Mouse (Mus musculus): ENCODE measurements around the gene Il4. TPM values are rescaled to one million over a fixed set of nuclear protein-coding genes. Genes with fewer than 3 reads are reported as not detected.

The Il4 gene
- total RNA-seq, 2 experiments from 2014 or later = not detected

DNA sequence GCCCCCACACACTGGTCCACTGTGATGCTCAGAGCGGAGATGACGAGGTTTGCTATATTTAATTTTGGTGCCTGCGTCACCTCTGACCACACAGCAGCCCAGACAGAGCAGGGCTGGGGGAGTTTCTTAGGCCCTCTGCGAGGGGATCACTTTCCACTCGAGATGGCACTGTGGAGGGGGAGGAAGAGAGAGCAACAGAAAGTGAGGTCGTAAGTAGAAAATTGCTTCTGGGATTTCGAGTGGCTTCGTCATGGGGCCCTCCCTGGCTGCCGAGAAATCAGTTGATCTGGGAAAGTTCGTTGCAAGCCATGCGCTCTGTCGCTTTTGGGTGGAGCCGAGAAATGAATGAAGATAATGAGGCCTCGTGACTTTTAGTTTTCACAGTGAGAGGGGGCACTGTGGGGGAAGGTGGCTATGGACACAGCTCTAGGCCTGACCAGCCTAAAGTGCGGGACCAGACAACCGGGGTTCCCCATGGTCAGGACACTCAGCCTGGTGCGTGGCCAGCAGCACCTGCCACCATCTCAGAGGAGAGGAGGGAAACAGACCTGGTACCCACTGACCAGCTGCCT is 8.4 kb upstream of the Il4 start:
- DNase-seq (ENCODE audit: low spot score in 2 of 2) = no peak

- DNase-seq (ENCODE audit: low spot score in 2 of 2) = no peak
Measured at GRCm38 (mm10) chr11:53624124-53624523, 5.7 kb upstream of the Il4 start.

GRCm38 (mm10) chr11:53623573-53623972 is 5.1 kb upstream of the Il4 start:
- DNase-seq (ENCODE audit: low spot score in 2 of 2) = no peak

DNA sequence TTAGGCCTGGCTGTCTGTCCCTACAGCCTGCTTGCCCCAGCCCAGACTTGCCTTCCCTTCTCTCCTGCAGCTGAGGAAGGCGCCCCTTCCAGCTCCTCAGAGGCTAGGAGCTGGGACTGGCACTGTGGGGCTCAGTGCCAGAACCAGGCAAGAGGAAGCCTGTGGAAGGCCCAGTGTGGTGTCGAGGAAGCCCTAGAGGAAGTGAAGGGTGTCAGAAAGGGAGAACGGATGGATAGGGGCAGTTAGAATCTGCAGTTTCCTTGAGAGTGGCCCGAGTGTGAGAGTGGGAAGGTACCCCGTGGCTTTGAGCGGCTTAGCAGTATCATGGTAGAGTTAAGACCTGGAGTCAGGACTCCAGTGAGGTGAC is 4.0 kb upstream of the Il4 start:
- DNase-seq (ENCODE audit: low spot score in 2 of 2) = no peak

GRCm38 (mm10) chr11:53621582-53622439 is 3.3 kb upstream of the Il4 start:
- no peak for DNase-seq (ENCODE audit: low spot score in 2 of 2)

GRCm38 (mm10) chr11:53620094-53620493 is 1.6 kb upstream of the Il4 start:
- DNase-seq (ENCODE audit: low spot score in 2 of 2) = no peak

- no peak for DNase-seq (ENCODE audit: low spot score in 2 of 2)
Measured at GRCm38 (mm10) chr11:53619428-53619827, 959 bp upstream of the Il4 start.

DNA sequence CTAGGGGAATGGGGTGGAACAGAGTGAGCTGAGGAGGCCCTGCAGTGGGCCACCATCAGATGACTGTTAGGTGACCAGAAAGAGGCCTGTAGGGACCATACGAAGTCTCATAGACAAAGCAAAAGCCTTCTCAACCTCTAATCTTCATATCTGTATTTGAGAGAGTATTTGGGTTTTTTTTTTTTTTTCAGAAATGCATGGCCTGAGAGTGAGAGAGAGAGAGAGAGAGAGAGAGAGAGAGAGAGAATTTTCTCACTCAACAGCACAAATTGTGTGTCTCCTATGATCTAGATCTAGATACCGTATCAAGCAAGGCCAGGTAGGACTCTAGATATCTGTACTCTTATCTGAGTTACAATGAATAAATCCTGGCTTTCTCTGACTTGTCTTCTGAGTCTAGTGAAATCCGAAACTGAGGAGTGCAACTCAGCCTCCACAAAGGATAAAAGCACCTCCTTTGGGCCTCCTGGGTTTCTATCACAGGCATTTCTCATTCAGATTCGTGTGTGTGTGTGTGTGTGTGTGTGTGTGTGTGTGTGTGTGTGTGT is 833 bp downstream of the Il4 start:
- no peak for DNase-seq (ENCODE audit: low spot score in 2 of 2)

GRCm38 (mm10) chr11:53616748-53617558 is 1.5 kb downstream of the Il4 start:
- no peak for DNase-seq (ENCODE audit: low spot score in 2 of 2)

- DNase-seq (ENCODE audit: low spot score in 2 of 2) = no peak
Measured at GRCm38 (mm10) chr11:53615575-53615974, 2.9 kb downstream of the Il4 start.

DNA sequence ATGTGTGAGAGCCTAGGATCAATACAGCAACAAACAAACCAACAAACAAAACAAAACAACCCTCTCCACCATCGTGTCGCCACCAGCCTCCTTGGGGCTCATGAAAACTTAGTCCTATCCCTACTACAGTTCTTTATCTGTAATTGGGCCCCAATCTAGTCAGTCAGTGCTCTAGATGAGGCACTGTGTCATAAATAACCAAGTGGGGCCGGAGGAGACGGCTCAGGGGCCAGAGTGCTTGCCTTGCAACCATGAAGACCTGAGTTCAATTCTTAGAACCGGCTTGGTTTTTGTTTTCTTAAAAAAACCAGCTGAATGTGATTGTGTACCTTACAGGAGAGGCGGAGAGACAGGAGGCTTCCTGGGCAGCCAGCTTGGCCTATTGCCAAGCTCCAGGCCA is 3.3 kb downstream of the Il4 start:
- DNase-seq (ENCODE audit: low spot score in 2 of 2) = no peak

- DNase-seq (ENCODE audit: low spot score in 2 of 2) = no peak
Measured at GRCm38 (mm10) chr11:53609672-53610071, 8.8 kb downstream of the Il4 start.

DNA sequence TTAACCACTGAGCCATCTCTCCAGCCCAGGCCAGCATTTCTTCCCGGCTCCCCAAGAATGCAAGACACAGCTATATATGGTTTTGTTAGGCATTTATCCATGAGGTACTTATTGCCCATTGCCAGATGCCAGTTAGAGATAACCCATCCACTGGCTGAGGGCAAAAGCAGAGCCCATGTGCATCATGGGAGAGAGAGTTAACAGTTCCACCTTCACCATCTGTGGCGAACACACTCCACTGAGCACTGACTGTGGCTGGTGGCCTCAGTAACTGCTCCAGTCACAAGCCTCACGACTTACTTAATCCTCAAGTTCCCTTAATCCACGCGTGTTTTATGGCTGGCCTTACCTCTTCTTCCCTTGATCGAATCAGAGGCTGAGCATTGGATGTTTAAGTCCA is 9.2 kb downstream of the Il4 start:
- DNase-seq (ENCODE audit: low spot score in 2 of 2) = no peak

DNA sequence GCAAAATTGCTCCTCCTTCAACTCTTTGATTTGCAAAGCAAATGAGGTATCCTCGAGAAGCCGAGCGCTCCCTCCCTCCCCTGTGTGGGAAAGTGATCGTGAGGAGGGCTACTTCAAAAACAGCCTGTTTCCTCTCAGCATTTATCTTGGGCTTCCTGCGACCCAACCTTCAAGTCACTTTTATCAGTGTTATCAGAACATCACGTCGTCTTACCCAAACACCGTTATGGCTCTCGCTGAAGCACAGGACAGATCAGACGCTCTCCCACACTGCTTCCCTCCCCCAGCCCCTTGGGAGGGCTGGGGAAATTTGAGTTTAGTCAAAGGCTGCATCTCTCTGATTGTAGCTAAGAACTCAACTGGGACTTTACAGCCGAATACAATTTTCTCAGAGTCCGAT is 12.9 kb downstream of the Il4 start:
- DNase-seq (ENCODE audit: low spot score in 2 of 2) = no peak

DNA sequence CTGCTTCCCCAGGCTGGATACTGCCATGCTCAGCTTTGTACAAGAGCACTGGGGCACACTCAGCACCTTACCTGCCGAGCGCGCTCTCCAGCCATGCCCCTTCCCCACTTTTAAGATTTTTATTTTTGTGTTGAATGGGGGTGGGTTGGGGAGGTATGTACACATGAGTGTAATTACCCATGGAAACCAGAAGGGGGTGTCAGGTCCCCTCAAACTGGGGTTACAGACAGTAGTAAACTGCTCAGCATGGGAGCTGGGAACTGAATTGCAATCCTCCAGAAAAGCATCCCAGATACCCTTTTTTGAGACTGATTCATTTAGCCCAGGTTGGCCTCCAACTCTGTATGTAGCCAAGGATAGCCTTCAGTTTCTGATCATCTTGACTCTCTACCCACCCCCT is 13.5 kb downstream of the Il4 start:
- no peak for DNase-seq (ENCODE audit: low spot score in 2 of 2)

GRCm38 (mm10) chr11:53591116-53591515 is 27.4 kb downstream of the Il4 start:
- DNase-seq (ENCODE audit: low spot score in 2 of 2) = no peak

DNA sequence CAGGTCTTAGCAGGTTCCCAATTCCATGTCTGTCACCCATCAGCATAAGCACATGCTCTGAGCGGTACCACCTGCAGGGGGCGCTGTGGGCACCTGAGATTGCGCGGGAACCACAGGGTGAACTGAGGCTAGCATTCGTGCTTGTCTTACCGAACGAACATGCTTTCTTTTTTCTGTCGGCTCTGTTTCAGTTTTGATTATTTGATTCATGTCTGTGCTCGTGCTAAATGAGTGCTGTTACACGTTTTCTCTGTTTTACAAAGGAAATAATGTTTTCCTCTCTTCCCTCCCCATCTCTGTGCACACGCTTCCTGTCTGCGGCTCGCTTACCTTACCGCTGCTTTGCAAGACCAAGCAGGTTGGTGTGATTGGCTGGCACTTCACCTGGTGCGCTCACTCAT is 28.1 kb downstream of the Il4 start:
- peak; percentile 15 to 50 for DNase-seq (ENCODE audit: low spot score in 2 of 2)

- no peak for DNase-seq (ENCODE audit: low spot score in 2 of 2)
Measured at GRCm38 (mm10) chr11:53588279-53588678, 30.2 kb downstream of the Il4 start.

DNA sequence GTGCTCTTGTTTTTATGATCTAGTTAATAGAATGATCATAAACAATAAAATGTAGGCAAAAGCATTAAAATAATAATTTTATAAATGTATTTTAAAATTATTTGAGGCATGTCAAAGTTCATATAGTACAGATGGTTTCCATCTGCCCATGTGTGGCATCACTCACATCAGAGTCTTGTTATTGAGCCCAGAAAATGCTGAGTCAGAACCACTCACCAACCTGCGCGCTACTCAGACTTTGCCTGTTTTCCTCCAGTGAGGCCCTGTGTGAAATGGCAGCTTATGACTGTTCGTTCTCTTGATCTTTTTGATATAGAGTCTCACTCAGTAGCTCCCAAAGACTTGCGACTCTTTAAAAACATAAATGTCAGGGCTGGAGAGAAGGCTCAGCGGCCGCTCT is 33.0 kb downstream of the Il4 start:
- DNase-seq (ENCODE audit: low spot score in 2 of 2) = no peak

GRCm38 (mm10) chr11:53584849-53585248 is 33.6 kb downstream of the Il4 start:
- peak in 1 of 2 experiments; percentile 13 for DNase-seq (ENCODE audit: low spot score in 2 of 2)

GRCm38 (mm10) chr11:53583151-53583550 is 35.3 kb downstream of the Il4 start:
- no peak for DNase-seq (ENCODE audit: low spot score in 2 of 2)

DNA sequence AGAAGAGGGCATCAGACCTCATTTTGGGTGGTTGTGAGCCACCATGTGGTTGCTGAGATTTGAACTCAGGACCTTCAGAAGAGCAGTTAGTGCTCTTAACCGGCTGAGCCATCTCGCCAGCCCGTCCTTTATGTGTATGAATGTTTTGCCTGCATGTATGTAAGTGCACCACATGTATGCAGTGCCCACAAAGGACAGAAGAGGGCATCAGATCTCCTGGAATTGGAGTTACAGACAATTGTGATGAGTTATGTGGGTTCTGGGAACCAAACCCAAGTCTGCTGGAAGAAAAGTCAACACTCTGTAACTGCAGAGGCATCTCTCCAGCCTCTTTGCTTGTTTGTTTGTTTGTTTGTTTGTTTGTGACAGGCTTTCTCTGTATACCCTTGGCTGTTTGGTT is 37.9 kb downstream of the Il4 start:
- no peak for DNase-seq (ENCODE audit: low spot score in 2 of 2)

Measured in left cerebral cortex, adult 18-20 months (tissue).